Mouse (Mus musculus) liver, embryonic 14.5 days (tissue): ENCODE data around the gene Ap2m1. TPM values are rescaled to one million over a fixed set of nuclear protein-coding genes. Genes with fewer than 3 reads are reported as not detected.

ENCODE experiments used
- ATAC-seq: fragments of 200-750 bp; cut with Nextera tagmentation; 2 replicates; pipeline ENCODE4 v1.8.0; 2017; ENCODE audit warnings: moderate number of reproducible peaks, mild to moderate bottlenecking, moderate library complexity; ENCODE audit not compliant: insufficient read depth
- DNase-seq, 3 experiments: peaks; one replicate each; pipeline ENCODE4 v3.0.0-alpha.2; 2012 to 2013; ENCODE audit warnings: low read depth in 3 of 3, low spot score in 3 of 3
- H3K27ac ChIP-seq: fragments of 300-500 bp; sonication (generic); 2 replicates; pipeline ENCODE4 v1.5.1; 2014; ENCODE audit warnings: moderate library complexity, mild to moderate bottlenecking, control low read depth, inconsistent platforms
- H3K27me3 ChIP-seq: fragments of 300-500 bp; sonication (generic); 2 replicates; pipeline ENCODE4 v1.6.1; 2014; ENCODE audit warnings: mild to moderate bottlenecking, low read length, moderate library complexity; ENCODE audit not compliant: control insufficient read depth, insufficient read depth
- H3K36me3 ChIP-seq: fragments of 300-500 bp; sonication (generic); replicated peaks from 2 replicates; pipeline ENCODE4 v1.6.1; 2014; ENCODE audit warnings: low read depth; ENCODE audit not compliant: control insufficient read depth, insufficient read depth
- H3K4me1 ChIP-seq, 2 experiments: fragments of 200-500 bp in 1 of 2; fragments of 300-500 bp in 1 of 2; sonication (generic) in 1 of 2; replicated peaks; 2 replicates each; pipeline ENCODE4 v1.6.1; 2012 to 2014; ENCODE audit warnings: antibody characterized with exemption in 1 of 2, inconsistent platforms in 1 of 2, low read length in 1 of 2; ENCODE audit not compliant: control insufficient read depth in 2 of 2, insufficient read depth in 2 of 2
- H3K4me2 ChIP-seq: fragments of 300-500 bp; sonication (generic); 2 replicates; pipeline ENCODE4 v1.6.1; 2014; ENCODE audit warnings: low read depth, mild to moderate bottlenecking, control low read depth, moderate library complexity
- H3K4me3 ChIP-seq, 2 experiments: fragments of 200-500 bp in 1 of 2; fragments of 300-500 bp in 1 of 2; sonication (generic) in 1 of 2; 2 replicates each; pipeline ENCODE4 v1.5.1; 2012 to 2014; ENCODE audit warnings: low read depth in 2 of 2, low read length in 2 of 2, mild to moderate bottlenecking in 2 of 2, control low read depth in 1 of 2, inconsistent platforms in 1 of 2, moderate library complexity in 1 of 2; ENCODE audit not compliant: insufficient read depth in 1 of 2
- H3K9ac ChIP-seq: fragments of 300-500 bp; sonication (generic); replicated peaks from 2 replicates; pipeline ENCODE4 v1.6.1; 2014; ENCODE audit warnings: mild to moderate bottlenecking, control low read depth, moderate library complexity
- H3K9me3 ChIP-seq: fragments of 300-500 bp; sonication (generic); 2 replicates; pipeline ENCODE4 v1.6.1; 2016; ENCODE audit warnings: low read length, mixed read lengths; ENCODE audit not compliant: control insufficient read depth
- CTCF ChIP-seq: IDR thresholded peaks from 2 replicates; pipeline ENCODE4 v1.5.1; 2016; ENCODE audit warnings: antibody characterized with exemption, low read depth, control low read depth
- EP300 ChIP-seq: IDR thresholded peaks from 2 replicates; pipeline ENCODE4 v1.6.1; 2016; ENCODE audit warnings: antibody characterized with exemption, low read depth
- WGBS: fragments of 180-500 bp; shearing (Covaris S2); extraction: QIAGEN DNeasy Blood & Tissue Kit; methylation state at CpG from one replicate; pipeline ENCODE4 v1.1.7; 2014; ENCODE audit not compliant: insufficient replicate concordance; 5-methylcytosine and 5-hydroxymethylcytosine counted together
- polyA plus RNA-seq, 2 experiments: library from polyadenylated mRNA; depleted of rRNA in 1 of 2; stranded (reverse) in 1 of 2; unstranded in 1 of 2; fragments of >200 nt; fragmentation: Nextera tagmentation in 1 of 2; extraction: Ambion mirVana in 1 of 2; gene quantifications; 2 replicates each; pipeline versions ENCODE4 v1.2.1 to v1.2.3; 2012 to 2014

Gene Ap2m1
- polyA plus RNA-seq, 2 experiments = 268 to 364 TPM

DNA sequence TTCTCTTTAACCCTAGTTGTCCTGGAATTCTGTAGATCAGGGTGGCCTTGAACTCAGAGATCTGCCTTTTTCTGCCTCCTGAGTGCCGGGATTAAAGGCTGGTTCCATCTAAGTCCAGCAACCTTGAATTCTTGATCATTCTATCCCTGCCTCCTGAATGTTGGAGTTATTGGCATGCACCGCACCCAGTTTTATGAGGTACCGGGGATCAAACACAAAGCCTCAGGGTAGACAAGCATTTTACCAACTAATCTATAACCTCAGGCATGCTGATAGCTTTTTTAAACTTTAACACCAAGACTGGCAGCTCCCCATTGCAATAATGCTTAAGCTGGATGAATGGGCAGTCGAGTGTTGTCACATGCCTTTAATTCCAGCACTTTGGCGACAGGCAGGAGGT is 12.1 kb downstream of the Ap2m1 start:
- Histone ChIP-seq H3K36me3 (peaks cover 43% of the 10 kb centered on the region), H3K4me3 (peak overlapping the region; percentile 85 to 93; a peak in 2 of 4 replicates), H3K4me1 (peaks cover 11 to 15% of the 10 kb centered on the region in 2 experiments), H3K27me3 (no peaks in the 10 kb centered on the region), H3K9ac (peak overlapping the region; percentile 70), H3K9me3 (no peaks in the 10 kb centered on the region), H3K27ac (peak overlapping the region; percentile 74), H3K4me2 (peak overlapping the region; percentile 96)
- DNase-seq (no peak), ATAC-seq (no peak)
- TF ChIP-seq EP300 (no peak), CTCF (no peak)
- 57% methylated on average over 5 of the region's 5 CpGs for WGBS

DNA sequence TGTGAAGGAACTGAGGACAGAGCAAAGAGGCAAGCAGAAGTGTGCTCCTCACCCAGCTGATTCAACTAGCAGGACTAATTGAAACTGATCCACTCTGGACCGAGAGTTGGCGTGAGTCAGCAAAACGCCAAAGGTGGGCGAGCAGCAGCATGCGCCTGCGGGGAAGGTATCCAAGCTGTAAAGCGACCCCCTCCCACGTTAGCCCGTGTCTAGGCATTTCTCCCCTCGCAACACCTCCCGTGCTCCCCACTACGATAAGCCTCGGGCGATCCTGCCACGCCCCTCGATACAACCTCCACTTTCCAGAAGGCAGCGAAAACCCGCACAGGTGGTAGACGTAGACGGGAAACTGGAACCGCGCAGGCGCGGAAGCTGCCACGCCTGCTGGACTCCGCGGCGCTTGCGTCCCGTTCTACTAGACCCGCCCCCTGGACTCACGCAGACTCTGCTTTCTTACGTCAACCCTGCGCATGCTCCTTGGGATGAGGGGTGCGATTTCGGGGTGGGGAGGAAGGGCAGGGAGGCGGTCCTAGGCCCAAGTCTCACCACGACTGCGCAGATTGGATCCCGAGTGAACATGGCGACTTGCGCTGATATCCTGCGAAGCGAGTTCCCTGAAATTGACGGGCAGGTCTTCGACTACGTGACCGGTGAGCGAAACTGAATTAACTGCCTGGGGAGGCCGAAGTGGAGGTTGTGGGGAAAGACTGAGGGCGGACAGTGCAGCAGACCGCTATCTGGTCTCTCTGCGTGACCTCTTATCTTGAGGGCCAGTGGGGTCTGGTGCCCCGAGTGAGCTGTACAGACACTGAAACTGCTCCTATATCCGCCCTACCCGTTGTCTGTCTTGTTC is 13.0 kb downstream of the Ap2m1 start, which contains the start of gene Abcf3:
TSS of gene Abcf3 (plus strand) at position 482 of the 853 bp plus-strand sequence.
- Histone ChIP-seq H3K9ac (peak within 1 kb of the TSS; percentile 89), H3K4me2 (peak within 1 kb of the TSS; percentile 96), H3K27me3 (no peaks in the 10 kb centered on the region), H3K36me3 (peaks cover 38% of the 10 kb centered on the region), H3K27ac (peak within 1 kb of the TSS; percentile 74), H3K4me1 (peaks cover 11 to 15% of the 10 kb centered on the region in 2 experiments), H3K4me3 (peak within 1 kb of the TSS; percentile 90 to 93), H3K9me3 (no peaks in the 10 kb centered on the region)
- DNase-seq (peak; percentile 99 to 100 (median 99)), ATAC-seq (peak; percentile 97)
- TF ChIP-seq CTCF (no peak; the same call in 1 of the 2 replicates), EP300 (no peak)
- under 1% methylated on average over 56 of the region's 56 CpGs for WGBS

DNA sequence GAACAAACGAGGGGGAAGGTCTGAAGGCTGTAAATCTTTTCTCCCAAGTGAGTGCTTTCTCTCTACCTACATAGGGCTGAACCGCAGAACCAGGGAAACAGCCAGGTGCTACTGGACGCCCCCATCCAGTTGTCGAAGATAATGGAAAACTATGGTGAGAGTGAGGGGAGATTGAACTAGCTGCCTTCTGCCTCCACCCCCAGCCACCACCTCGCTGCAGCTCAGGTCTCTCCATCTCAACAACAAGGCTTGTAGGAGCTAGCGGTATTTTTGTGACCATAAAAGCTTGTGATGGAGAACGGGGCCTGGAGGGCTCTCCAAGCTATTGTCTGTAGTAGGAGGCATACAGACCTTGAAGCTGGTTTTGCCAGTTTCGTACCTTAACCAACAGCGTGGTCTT is 13.9 kb downstream of the Ap2m1 start:
- H3K27ac ChIP-seq = no peak overlapping the region
- TF ChIP-seq CTCF = no peak
- peak overlapping the region; percentile 90 to 93 for H3K4me3 ChIP-seq
- DNase-seq = no peak
- H3K4me2 ChIP-seq = peak overlapping the region; percentile 96
- no peaks in the 10 kb centered on the region for H3K27me3 ChIP-seq
- peak overlapping the region; percentile 89 for H3K9ac ChIP-seq
- no peaks in the 10 kb centered on the region for H3K9me3 ChIP-seq
- H3K36me3 ChIP-seq = peaks cover 33% of the 10 kb centered on the region
- ATAC-seq = no peak
- peaks cover 11 to 15% of the 10 kb centered on the region in 2 experiments for H3K4me1 ChIP-seq
- 45% methylated on average over 9 of the region's 9 CpGs for WGBS

DNA sequence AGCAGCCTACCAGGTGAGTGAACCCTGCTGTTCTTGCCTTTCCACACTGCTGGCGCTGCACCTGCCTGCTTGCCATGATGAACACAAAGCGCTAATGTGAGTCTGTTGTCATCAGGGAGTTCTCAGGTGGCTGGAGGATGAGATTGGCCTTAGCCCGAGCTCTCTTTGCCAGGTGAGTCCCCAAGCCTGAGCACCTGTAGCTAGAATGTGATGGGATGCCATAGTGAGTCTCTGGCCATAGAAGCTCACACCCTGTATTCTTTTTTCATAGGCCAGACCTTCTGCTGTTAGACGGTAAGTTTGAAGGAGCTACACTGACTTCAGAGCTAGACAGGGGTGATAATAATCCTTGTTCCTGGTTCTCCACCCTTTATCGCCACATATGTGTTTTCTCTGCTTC is 16.4 kb downstream of the Ap2m1 start:
- Histone ChIP-seq H3K4me3 (no peak overlapping the region), H3K36me3 (peaks cover 28% of the 10 kb centered on the region), H3K4me1 (peaks cover 11 to 15% of the 10 kb centered on the region in 2 experiments), H3K27me3 (no peaks in the 10 kb centered on the region), H3K9me3 (no peaks in the 10 kb centered on the region), H3K4me2 (no peak overlapping the region), H3K27ac (no peak overlapping the region), H3K9ac (no peak overlapping the region)
- DNase-seq (no peak), ATAC-seq (no peak)
- TF ChIP-seq EP300 (no peak), CTCF (no peak)
- WGBS = 84% methylated on average over 5 of the region's 5 CpGs

DNA sequence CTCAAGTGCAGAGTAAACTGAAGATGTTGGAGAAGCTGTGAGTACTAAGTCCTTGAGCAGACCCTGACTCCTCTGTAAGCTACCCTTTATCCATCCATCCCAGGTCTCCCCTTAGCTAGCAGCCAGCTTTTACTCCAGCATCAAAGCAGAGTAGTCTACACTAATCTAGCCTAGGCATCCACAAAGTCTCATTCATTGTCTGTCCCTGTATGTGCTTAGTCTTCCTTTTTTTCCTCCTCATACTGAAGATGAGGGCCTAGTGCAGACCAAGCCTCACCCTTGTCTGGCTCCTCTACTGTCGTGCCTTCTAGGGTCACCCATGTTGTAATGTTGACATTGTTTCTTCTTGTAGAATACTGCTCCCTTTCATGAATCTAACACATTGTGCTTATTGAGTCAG is 17.3 kb downstream of the Ap2m1 start:
- Histone ChIP-seq H3K4me3 (no peak overlapping the region), H3K9me3 (no peaks in the 10 kb centered on the region), H3K4me1 (peaks cover 9 to 11% of the 10 kb centered on the region in 2 experiments), H3K27me3 (no peaks in the 10 kb centered on the region), H3K9ac (no peak overlapping the region), H3K4me2 (no peak overlapping the region), H3K36me3 (peaks cover 28% of the 10 kb centered on the region), H3K27ac (no peak overlapping the region)
- DNase-seq (no peak), ATAC-seq (no peak)
- WGBS = 85% methylated on average over 1 of the region's 1 CpGs
- no peak for TF ChIP-seq EP300
